9 mouse cellular contexts compared by ENCODE assay signal in the genomic region with DNA sequence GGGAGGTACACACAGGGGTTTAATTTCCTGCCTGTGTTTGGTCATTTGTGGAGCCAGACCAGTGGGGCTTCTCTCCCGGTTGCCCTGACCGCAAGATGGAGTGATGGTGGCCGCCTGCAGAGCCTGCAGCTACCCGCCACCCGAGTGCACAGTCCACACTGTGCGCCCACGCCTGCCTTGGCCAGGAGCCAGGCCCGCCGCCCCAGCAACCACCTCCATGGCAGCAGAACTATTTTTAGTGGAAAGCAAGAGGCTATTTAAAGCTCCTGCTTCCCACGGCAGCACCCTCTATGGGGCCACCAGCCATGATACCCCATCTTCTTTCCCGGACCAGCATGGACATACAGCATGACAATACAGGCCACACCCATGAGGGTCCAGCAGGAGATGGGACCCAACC. TPM values are rescaled to one million over a fixed set of nuclear protein-coding genes. Genes with fewer than 3 reads are reported as not detected.
DNase-seq lines count a peak whose midpoint lies in the region; ATAC-seq and TF ChIP-seq lines count a peak whose summit lies in the region.
"Had no signal": no experiment of that assay in that cellular context is flagged by ENCODE, and none has a peak within 500 bp of the region (broad histone marks: within the 10 kb centered on the region; RNA-seq: fewer than 3 reads in every experiment).

No protein-coding gene starts in this region.

- H3K9me3 ChIP-seq in forebrain, embryonic 13.5 days (replicated peaks) = no peaks in the 10 kb centered on the region
- no peaks in the 10 kb centered on the region for H3K9me3 ChIP-seq in forebrain, embryonic 15.5 days
- H3K9me3 ChIP-seq: liver, embryonic 13.5 days had no signal

- intact Hi-C loops in heart, postnatal 36 days (cut with DNase I) = no loop called here

- no peaks in the 10 kb centered on the region for H3K27me3 ChIP-seq in forebrain, embryonic 13.5 days
- no peaks in the 10 kb centered on the region for H3K27me3 ChIP-seq in forebrain, embryonic 15.5 days
- no peaks in the 10 kb centered on the region for H3K27me3 ChIP-seq in myocyte (ENCODE audit: control insufficient read depth, insufficient read depth, insufficient read length)

- H3ac ChIP-seq in myocyte (ENCODE audit: control insufficient read depth, insufficient read length) = no peak overlapping the region

- no peak overlapping the region for H3K4me3 ChIP-seq in forebrain, embryonic 13.5 days
- H3K4me3 ChIP-seq in forebrain, embryonic 15.5 days = no peak overlapping the region
- no peak overlapping the region for H3K4me3 ChIP-seq in myocyte
- H3K4me3 ChIP-seq: liver, embryonic 13.5 days had no signal

- H3K27ac ChIP-seq in forebrain, embryonic 13.5 days = no peak overlapping the region
- H3K27ac ChIP-seq in forebrain, embryonic 15.5 days (replicated peaks) = no peak overlapping the region
- H3K27ac ChIP-seq: liver, embryonic 13.5 days had no signal

- ATAC-seq in forebrain, embryonic 13.5 days = no peak
- ATAC-seq in forebrain, embryonic 15.5 days (replicated peaks) = no peak

- 59% methylated on average over 11 of the region's 11 CpGs for WGBS in forebrain, embryonic 13.5 days
- WGBS in forebrain, embryonic 15.5 days = 71% methylated on average over 11 of the region's 11 CpGs

- peaks cover 53% of the 10 kb centered on the region for H3K79me2 ChIP-seq in myocyte (ENCODE audit: control insufficient read depth, insufficient read depth)

- DNase-seq in testis, postnatal 10 days (ENCODE audit: low spot score) = peak; percentile 71
- DNase-seq in testis, postnatal 14 days (ENCODE audit: low spot score) = no peak
- DNase-seq in heart, postnatal 36 days = peak; percentile 51 to 52
- no peak for DNase-seq in thymus, adult 18-20 months
- no peak for DNase-seq in thymus, postnatal 14 days
- DNase-seq: liver, embryonic 13.5 days had no signal

- H3K36me3 ChIP-seq in forebrain, embryonic 13.5 days (ENCODE audit: poor library complexity, severe bottlenecking) = peaks cover 41% of the 10 kb centered on the region
- H3K36me3 ChIP-seq in forebrain, embryonic 15.5 days = peaks cover 28% of the 10 kb centered on the region
- peaks cover 5% of the 10 kb centered on the region for H3K36me3 ChIP-seq in myocyte (ENCODE audit: control insufficient read depth, insufficient read depth)

- H3K4me2 ChIP-seq in forebrain, embryonic 13.5 days = no peak overlapping the region
- no peak overlapping the region for H3K4me2 ChIP-seq in forebrain, embryonic 15.5 days (replicated peaks)
- H3K4me2 ChIP-seq in myocyte (ENCODE audit: low read depth) = peak overlapping the region; percentile 66
- H3K4me2 ChIP-seq: liver, embryonic 13.5 days had no signal

- peaks cover 35% of the 10 kb centered on the region for H3K4me1 ChIP-seq in forebrain, embryonic 13.5 days
- H3K4me1 ChIP-seq in forebrain, embryonic 15.5 days = peaks cover 36% of the 10 kb centered on the region

- H3K9ac ChIP-seq in forebrain, embryonic 13.5 days = peak overlapping the region; percentile 21; the same call in 1 of the 2 replicates
- no peak overlapping the region for H3K9ac ChIP-seq in forebrain, embryonic 15.5 days (replicated peaks)
- H3K9ac ChIP-seq: liver, embryonic 13.5 days had no signal

- TF ChIP-seq POLR2A in myocyte (IDR thresholded peaks at IDR 0.05; ENCODE audit: insufficient read length, low read depth) = no peak

TF ChIP-seq in myocyte, 11 proteins besides CTCF, POLR2A, EP300 and RAD21:
- no peak for TF ChIP-seq TCF3 (IDR thresholded peaks at IDR 0.05; ENCODE audit: insufficient read length, low read depth)
- peak in 1 of 3 experiments; percentile 35 for TF ChIP-seq MYOD1 (IDR thresholded peaks at IDR 0.05; ENCODE audit: control insufficient read depth in 1 of 3, insufficient read length in 2 of 3, low read depth in 2 of 3)
- TF ChIP-seq REST (IDR thresholded peaks at IDR 0.05; ENCODE audit: insufficient read depth, insufficient read length) = no peak
- TF ChIP-seq E2F4 (IDR thresholded peaks at IDR 0.05; ENCODE audit: insufficient read depth) = no peak

RNA-seq across cellular contexts. Expression of a gene that starts 5.3 kb away (rescaled TPM):
- 7.7 and 8.4 TPM in 2 replicates for polyA plus RNA-seq in forebrain, embryonic 13.5 days (2015; fragmentation: Nextera tagmentation; extraction: Ambion mirVana)
- 17.9 and 18.9 TPM in 2 replicates for polyA plus RNA-seq in forebrain, embryonic 15.5 days (2015; fragmentation: Nextera tagmentation; extraction: Ambion mirVana)
- total RNA-seq in heart, postnatal 36 days (2021) = 10 to 100 TPM; 19.7 to 21.5 TPM
- polyA plus RNA-seq in myocyte (2012; fragmentation: generic; extraction: Trizol) = 26.1 TPM

RNA-seq across cellular contexts. Expression of a gene that starts 11.9 kb away (rescaled TPM):
- polyA plus RNA-seq in forebrain, embryonic 13.5 days (2015; fragmentation: Nextera tagmentation; extraction: Ambion mirVana) = 0.13 TPM in 1 of 2 replicates, not detected in the other
- 0.27 TPM in 1 of 2 replicates, not detected in the other for polyA plus RNA-seq in forebrain, embryonic 15.5 days (2015; fragmentation: Nextera tagmentation; extraction: Ambion mirVana)
- not detected for total RNA-seq in heart, postnatal 36 days (2021)
- polyA plus RNA-seq in myocyte (2012; fragmentation: generic; extraction: Trizol) = not detected
- polyA plus RNA-seq: liver, embryonic 13.5 days had no signal

RNA-seq across cellular contexts. Expression of a gene that starts 18.9 kb away (rescaled TPM):
- 116 and 126 TPM in 2 replicates for polyA plus RNA-seq in forebrain, embryonic 13.5 days (2015; fragmentation: Nextera tagmentation; extraction: Ambion mirVana)
- polyA plus RNA-seq in forebrain, embryonic 15.5 days (2015; fragmentation: Nextera tagmentation; extraction: Ambion mirVana) = 114 and 119 TPM in 2 replicates
- total RNA-seq in heart, postnatal 36 days (2021) = 10 to 100 TPM; 16.1 to 19.8 TPM
- 47.8 TPM for polyA plus RNA-seq in myocyte (2012; fragmentation: generic; extraction: Trizol)

RNA-seq across cellular contexts. Expression of a gene that starts 18.9 kb away (rescaled TPM):
- 726 and 766 TPM in 2 replicates for polyA plus RNA-seq in forebrain, embryonic 13.5 days (2015; fragmentation: Nextera tagmentation; extraction: Ambion mirVana)
- polyA plus RNA-seq in forebrain, embryonic 15.5 days (2015; fragmentation: Nextera tagmentation; extraction: Ambion mirVana) = 441 and 464 TPM in 2 replicates
- total RNA-seq in heart, postnatal 36 days (2021) = 10 to 100 TPM; 34.5 to 42.1 TPM
- 150 TPM for polyA plus RNA-seq in myocyte (2012; fragmentation: generic; extraction: Trizol)

RNA-seq across cellular contexts. Expression of a gene that starts 28.5 kb away (rescaled TPM):
- 2.5 and 7.6 TPM in 2 replicates for polyA plus RNA-seq in forebrain, embryonic 13.5 days (2015; fragmentation: Nextera tagmentation; extraction: Ambion mirVana)
- 3.1 and 6.6 TPM in 2 replicates for polyA plus RNA-seq in forebrain, embryonic 15.5 days (2015; fragmentation: Nextera tagmentation; extraction: Ambion mirVana)
- not detected for total RNA-seq in heart, postnatal 36 days (2021)
- 0.08 TPM for polyA plus RNA-seq in myocyte (2012; fragmentation: generic; extraction: Trizol)

Comparison
In these comparisons a context has a peak if more than half of its experiments do, and no peak if none do; other contexts are left out.
1. DNase-seq: peak in testis, postnatal 10 days (single experiment) and heart, postnatal 36 days (2 of 2); none in testis, postnatal 14 days (single experiment), thymus, adult 18-20 months (0 of 2) and thymus, postnatal 14 days (single experiment).